Mouse (Mus musculus) cortical plate, adult 2 months (tissue): ENCODE data around the gene 1700088E04Rik.

Experiments used
- CTCF ChIP-seq: fragments of 200-500 bp; IDR thresholded peaks from 2 replicates; pipeline ENCODE4 v1.5.1; 2011; ENCODE audit warnings: mild to moderate bottlenecking, control low read depth, low read length; ENCODE audit not compliant: insufficient read depth; ENCODE audit errors: extremely low read depth
- POLR2A ChIP-seq: fragments of 200-500 bp; IDR thresholded peaks from 2 replicates; pipeline ENCODE4 v1.6.1; 2011; ENCODE audit warnings: mild to moderate bottlenecking, low read length, control low read depth; ENCODE audit not compliant: insufficient read depth; ENCODE audit errors: extremely low read depth

DNA sequence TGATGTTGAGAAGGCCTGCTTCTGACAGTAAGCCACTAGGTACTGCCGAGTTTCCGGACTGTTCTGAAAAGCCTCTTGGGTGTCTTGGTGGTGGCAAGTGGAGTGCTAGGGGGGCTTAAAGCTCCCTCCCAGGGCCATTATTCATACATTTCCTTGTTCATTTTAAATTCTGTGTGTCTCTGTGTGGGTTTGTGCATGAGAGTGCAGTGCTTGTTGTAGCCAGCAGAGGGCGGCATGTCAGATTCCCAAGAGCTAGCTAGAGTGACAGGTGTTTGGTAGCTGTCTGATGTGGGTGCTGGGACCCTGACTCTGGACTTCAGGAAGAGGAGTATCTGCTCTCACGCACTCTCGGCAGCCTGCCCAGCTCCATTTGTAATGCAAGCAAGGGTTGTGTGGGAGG is 12.8 kb downstream of the 1700088E04Rik start:
- TF ChIP-seq CTCF = 0 out of 2 replicates have a peak, but pooled peaks have one; percentile 26
- TF ChIP-seq POLR2A = no peak
